Mouse (Mus musculus) bone marrow macrophage, adult 2 months (primary cell): ENCODE results near the gene Dmrta1.

ENCODE experiments used
- CTCF ChIP-seq: IDR thresholded peaks from 2 replicates; pipeline ENCODE4 v1.5.1; 2012; ENCODE audit warnings: low read depth, mild to moderate bottlenecking, low read length, moderate library complexity
- POLR2A ChIP-seq: IDR thresholded peaks from 2 replicates; pipeline ENCODE4 v1.6.1; 2012; ENCODE audit warnings: mild to moderate bottlenecking, low read depth, low read length, borderline replicate concordance

- no peak for TF ChIP-seq POLR2A
- TF ChIP-seq CTCF, result no peak
Measured at GRCm38 (mm10) chr4:89644235-89645115, 34.8 kb upstream of the Dmrta1 start.
